Mouse (Mus musculus): Measurements from ENCODE around the gene Ptpru.

Ptpru gene

DNA sequence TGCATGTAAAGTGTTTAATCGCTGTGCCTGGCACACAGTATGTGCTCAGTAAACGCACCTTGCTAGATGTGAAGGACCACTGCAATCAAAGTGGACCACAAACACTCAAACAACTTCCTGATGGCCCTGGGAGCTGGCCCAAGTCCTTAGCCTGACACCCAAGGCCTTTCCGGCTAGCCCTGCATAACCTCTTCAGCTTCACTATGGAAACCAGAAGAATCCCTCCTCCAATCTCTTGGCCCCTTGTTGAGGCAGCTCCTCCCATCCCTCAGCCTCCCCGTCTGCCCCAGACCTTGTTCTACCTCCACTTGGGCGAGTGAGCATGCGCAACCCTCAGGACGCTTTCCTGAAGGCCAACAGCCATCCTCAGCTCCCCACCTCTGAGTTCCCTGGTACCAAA, 51.3 kb downstream of the Ptpru start:
- no peak for DNase-seq (ENCODE audit: low spot score in 2 of 2)

DNA sequence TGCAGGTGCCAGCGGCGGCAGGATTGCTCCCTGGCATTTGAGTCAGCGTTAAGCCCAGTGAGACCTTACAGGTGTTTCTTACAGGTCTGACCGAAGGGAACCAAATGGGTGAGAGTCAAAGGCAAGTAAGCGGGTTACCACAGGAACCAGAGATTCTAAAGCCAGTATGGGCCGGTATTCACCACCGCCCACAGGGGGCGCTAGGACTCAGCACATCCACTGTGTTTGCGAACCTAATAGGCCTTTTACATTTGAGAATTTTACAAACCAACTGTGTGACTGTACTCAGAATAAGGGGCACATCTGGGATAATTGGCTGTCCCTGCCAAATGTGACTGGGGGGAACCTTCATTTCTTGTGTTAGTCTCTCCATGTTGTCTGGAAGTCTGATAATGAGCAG, 54.1 kb downstream of the Ptpru start:
- peak; percentile 34 to 74 for DNase-seq (ENCODE audit: low spot score in 2 of 2)

DNA sequence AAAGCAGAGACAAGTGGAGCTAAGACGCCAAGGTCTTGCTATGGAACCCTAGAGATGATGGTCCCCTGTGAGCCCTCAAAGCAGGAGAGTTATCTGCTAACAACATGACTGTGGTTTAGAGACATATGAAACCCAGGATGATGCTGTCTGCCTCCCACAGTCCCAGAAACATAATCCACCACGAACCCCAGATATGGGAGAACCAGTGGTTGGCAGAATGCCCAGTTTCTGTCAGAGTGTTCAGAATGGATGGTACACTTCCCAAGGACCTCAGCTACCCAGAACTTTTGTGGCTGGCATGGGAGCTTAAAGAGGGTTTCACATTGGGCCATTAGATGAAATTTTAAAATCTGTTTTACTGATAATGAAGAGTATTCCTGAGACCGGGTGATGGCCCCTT, 57.1 kb downstream of the Ptpru start:
- DNase-seq (ENCODE audit: low spot score in 2 of 2), result no peak

DNA sequence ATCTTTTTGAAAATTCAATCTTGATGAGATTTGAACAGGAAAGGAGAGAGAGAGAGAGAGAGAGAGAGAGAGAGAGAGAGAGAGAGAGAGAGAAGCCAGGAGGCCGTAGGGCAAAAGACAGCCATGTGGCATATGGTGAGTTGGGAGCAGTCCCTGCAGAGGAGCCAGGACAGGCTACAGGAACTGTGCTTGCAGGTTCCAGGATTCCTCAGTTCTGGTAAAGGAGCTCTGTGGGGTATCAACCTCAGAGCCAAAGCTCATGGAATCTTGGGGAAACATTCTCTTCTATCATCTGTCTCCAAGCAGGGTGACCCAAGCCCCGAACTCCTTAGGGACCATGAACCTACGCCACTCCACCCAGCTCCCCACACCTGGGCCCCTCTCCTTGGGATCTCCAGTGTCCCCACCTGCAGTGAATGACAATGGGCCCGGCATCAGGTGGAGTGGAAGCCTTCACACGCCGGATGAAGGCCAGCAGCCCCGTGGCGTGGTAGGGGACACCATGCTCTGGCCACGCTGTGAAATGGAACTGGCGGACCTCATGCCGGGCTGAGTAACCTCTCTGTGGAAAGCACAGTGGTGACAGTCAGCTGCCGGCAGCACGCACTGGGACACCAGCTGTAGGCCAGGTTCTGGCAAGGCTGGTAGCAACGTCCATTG, 59.3 kb downstream of the Ptpru start:
- no peak for DNase-seq (ENCODE audit: low spot score in 2 of 2)

DNA sequence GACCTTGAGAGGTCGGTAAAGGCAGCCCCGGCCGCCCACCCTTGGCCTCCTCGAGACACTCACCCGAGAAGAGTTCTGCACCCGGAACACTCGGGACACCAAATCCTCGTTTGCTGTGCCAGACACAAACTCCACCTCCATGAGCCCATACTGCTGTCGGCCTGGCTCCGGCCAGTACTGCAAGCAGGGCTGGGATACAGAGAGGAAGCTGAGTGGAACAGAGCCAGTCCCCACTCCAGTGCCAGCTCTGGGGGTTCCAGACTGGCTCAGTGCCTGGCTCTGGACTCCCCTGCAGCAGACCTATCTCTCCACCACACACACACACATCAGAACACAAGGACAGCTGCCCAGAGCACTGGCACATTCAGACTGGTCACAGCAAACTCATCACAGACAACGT, 66.7 kb downstream of the Ptpru start:
- DNase-seq (ENCODE audit: low spot score in 2 of 2), result no peak

GRCm38 (mm10) chr4:131763911-131764310, 74.2 kb downstream of the Ptpru start:
- DNase-seq (ENCODE audit: low spot score in 2 of 2), result no peak

- DNase-seq (ENCODE audit: low spot score in 2 of 2), result no peak
Observed at GRCm38 (mm10) chr4:131763479-131763878, 74.6 kb downstream of the Ptpru start.

DNA sequence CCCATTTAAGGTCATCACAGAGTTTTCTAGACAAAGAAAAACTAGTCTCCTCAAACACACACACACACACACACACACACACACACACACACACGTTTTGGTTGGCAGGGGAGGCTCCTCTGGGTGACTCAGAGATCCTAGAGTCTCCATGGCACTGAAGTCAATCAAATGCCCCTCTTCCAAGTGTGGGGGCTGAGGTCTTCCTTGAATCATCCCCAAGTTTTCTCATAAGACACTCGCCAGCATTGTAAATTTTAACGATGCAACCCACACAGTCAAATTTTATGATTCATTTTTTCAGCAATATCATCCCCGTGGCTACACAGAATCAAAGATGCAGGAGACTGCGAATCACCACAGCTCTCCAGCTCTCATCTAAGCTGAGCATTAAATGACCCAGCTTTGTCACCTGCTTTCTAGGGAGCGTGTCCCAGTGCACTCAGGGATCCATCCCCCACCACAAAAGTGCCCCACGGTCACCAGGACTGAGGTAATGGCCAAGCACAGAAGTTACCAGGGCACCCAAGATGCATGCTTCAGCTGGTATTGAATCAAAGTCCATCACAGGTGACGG, 75.8 kb downstream of the Ptpru start:
- no peak for DNase-seq (ENCODE audit: low spot score in 2 of 2)

- DNase-seq (ENCODE audit: low spot score in 2 of 2), result no peak
Observed at GRCm38 (mm10) chr4:131752204-131752837, 85.8 kb downstream of the Ptpru start.

DNA sequence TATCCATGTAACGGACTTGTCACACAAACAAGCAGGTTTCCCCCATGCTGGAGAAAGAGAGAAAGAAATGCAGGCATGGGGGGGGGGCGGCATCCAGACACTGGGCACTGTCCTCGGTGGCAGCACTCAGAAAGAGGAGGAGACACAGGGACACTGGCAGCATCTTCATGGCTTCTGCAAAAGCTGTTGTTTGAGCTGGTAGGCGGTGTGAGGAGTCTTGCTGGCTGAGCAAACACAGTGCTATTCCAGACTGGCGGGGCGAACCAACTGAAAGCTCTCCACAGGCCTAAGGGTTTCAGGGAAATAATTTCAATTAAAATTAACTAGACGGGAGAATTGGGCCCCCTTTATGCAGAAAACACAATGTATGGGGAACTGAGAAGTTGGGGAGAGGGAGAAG, 86.5 kb downstream of the Ptpru start:
- no peak for DNase-seq (ENCODE audit: low spot score in 2 of 2)

DNA sequence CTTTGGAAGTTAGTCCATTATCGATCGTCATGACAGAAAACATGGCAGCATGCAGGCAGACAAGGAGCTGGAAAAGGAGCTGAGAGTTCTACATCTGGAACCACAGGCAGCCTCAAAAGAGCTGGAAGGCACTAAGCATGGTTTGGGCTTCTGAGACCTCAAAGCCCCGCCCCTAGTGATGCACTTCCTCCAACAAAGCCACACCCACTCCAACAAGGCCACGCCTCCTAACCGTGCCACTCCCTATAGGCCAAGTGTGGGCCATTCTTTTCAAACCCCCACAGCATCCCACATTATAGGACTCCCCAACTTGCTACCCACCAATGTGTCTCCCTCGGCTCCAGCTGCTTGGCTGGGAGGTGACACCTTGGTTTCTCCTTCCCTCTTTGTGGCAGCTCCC, 88.3 kb downstream of the Ptpru start:
- DNase-seq (ENCODE audit: low spot score in 2 of 2), result no peak

DNA sequence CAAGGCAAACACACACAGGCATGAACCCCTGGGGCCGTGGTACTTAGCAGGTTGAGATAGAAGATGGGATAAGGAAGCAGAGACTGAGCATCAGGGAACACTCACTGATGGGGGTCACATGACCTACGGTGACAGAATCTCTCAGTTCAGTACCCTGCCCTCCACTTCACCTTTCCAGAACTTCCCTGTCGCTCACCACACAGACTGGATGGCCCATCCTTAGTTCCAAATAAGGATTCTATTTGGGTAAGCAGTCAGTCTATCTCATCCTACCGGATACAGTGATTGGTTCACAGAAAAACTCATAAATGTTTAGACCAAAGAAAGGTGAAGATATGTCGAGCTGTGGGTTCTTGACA, 93.4 kb downstream of the Ptpru start:
- DNase-seq (ENCODE audit: low spot score in 2 of 2), result no peak

GRCm38 (mm10) chr4:131743831-131744684, 94.0 kb downstream of the Ptpru start:
- DNase-seq (ENCODE audit: low spot score in 2 of 2), result no peak

DNA sequence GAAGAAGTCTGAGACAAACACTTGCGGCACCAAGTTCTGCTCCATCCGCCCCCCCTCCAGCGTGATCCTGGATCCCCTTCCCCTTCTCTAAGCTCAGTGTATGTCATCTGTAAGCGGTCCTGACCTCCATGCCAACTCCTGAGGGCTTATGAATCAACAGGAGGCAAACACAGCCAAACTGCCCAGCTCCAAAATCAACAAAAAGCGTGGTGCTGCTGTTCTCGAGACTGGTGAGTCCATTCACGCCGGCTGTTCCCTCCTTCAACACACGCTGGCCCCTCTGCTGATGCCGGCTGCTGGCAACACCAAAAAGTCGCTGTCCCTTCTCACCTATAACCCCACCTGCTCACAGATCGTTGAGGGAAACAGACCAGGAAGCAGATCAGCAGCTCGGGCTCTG, 95.1 kb downstream of the Ptpru start:
- DNase-seq (ENCODE audit: low spot score in 2 of 2), result no peak

GRCm38 (mm10) chr4:131740621-131741020, 97.5 kb downstream of the Ptpru start:
- DNase-seq (ENCODE audit: low spot score in 2 of 2), result no peak

DNA sequence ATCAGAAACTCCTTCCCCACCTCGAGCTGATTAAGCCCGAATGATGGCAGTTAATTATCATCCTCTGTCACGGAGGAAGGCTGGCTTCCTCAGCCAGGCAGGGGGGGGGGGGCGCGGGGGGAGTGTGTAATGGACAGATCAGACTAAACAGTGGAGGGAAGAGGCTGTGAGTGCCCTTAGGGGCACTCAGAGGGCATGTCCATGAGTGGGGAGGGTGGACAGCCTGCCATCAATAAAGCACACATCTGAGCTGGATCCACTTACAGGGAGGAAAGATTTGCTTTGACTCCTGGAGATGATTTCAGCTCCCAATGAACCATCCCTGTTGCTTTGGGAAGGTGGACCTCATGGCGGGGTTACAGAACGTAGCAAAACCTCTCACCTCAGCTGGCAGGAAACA, 109.5 kb downstream of the Ptpru start:
- DNase-seq (ENCODE audit: low spot score in 2 of 2), result no peak

DNA sequence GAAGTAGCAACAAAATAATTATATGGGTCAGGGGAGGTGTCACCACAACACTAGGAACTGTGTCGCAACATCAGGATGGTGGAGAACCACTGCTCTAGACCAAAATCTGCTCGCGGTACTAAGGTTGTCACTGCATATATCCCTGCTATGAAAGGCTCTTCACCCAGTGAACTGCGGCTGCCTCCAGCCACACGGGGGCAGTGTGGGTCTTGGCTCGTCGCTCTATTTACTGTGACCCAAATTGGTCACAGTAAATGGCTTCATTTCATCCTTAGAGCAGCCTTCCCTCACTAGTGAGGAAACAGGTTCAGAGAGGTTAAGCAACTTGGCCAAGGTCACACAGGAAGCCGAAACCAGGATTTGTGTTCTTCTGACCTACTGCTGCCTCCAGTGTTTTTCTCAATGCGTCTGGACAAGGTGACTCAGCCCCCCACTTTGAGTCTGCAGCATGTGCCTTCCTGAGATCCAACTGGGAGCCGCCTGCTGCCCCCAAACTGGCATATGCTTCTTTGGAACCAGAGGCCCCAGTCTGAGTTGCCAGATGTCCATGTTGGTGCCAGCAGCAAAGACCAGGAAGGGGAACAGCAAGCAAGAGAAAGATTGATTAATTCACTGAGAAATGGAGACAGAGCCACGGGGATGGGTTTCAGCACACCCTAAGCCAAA, 114.5 kb downstream of the Ptpru start:
- peak; percentile 25 to 70 for DNase-seq (ENCODE audit: low spot score in 2 of 2)

- no peak for DNase-seq (ENCODE audit: low spot score in 2 of 2)
Observed at GRCm38 (mm10) chr4:131722121-131722841, 115.8 kb downstream of the Ptpru start.

DNA sequence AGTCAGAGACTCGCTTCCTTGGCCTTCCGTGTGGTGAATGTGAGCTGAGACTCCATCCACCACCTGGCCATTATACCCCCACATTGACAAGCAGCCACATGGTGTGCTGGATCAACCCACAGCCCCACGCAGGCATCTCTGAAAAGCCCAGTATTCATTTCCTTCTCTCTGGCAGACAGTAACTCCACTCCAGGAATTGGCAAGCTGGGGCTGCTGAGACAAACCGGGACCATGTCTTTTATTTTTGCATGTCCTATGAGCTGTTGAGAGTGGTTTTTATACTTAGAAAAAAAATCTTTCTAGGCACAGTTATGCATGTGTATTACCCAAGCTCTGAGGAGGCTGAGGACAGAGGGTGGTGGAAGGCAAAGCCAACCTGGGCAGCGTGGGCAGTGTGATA, 118.9 kb downstream of the Ptpru start:
- DNase-seq (ENCODE audit: low spot score in 2 of 2), result no peak
